Mouse (Mus musculus) liver, embryonic 14.5 days (tissue): ENCODE data around the gene Dmxl2.

Experiments
- CTCF ChIP-seq: IDR thresholded peaks from 2 replicates; pipeline ENCODE4 v1.5.1; 2016; ENCODE audit warnings: antibody characterized with exemption, low read depth, control low read depth
- EP300 ChIP-seq: IDR thresholded peaks from 2 replicates; pipeline ENCODE4 v1.6.1; 2016; ENCODE audit warnings: antibody characterized with exemption, low read depth

DNA sequence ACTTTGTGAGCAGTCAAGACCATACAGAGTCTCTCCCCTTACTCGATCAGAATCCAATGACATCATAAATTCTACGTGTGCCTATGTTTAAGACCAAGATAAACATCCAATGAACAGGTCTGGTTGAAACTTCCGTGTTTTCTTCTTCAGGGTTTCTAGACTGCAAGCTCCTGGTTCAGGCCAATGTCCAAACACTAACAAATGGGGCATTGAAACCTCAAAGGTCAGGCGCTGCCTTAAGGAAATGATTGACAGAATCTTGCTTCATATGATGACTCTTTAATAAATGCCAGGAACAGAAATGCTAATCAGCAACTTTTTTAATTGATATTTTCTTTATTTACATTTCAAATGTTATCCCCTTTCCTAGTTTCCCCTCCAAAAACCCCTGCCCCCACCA lies 18.9 kb upstream of the Dmxl2 start:
- no peak for TF ChIP-seq CTCF
- no peak for TF ChIP-seq EP300
